Mouse (Mus musculus): ENCODE results near the gene Pakap. TPM values are rescaled to one million over a fixed set of nuclear protein-coding genes. Genes with fewer than 3 reads are reported as not detected.
A peak's percentile ranks its signal among the peaks of the same experiment; 100 is the strongest.

Pakap gene
- polyA plus RNA-seq, 1 experiment from 2014 or later: 25.3 TPM

DNA sequence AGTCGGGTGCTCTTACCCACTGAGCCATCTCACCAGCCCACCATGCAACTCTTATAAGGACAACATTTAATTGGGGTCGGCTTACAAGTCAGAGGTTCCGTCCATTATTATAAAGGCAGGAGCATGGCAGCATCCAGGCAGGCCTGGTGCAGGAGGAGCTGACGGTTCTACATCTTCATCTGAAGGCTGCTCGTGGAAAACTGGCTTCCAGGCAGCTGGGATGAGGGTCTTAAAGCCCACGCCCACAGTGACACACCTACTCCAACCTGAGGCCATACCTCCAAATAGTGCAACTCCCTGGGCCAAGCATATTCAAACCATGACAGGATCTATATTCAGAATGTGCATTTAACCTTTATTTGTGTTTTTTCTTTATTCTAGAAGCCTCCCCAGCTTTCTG lies 286.2 kb downstream of the Pakap start:
- Histone ChIP-seq H3K27me3 (ENCODE audit: insufficient read depth, poor library complexity, severe bottlenecking) (no peaks in the 10 kb centered on the region), H3K36me3 (peaks cover 92% of the 10 kb centered on the region), H3K9me3 (peaks cover 8% of the 10 kb centered on the region; the same call in 1 of the 2 replicates), H3K4me3 (no peak overlapping the region), H3K27ac (no peak overlapping the region), H3K4me1 (replicated peaks) (peaks cover 16% of the 10 kb centered on the region)
- WGBS: 88% methylated on average over 6 of the region's 6 CpGs
- DNase-seq (ENCODE audit: low spot score): no peak

- Histone ChIP-seq H3K9me3 (peaks cover 8% of the 10 kb centered on the region; the same call in 1 of the 2 replicates), H3K4me3 (no peak overlapping the region), H3K27me3 (ENCODE audit: insufficient read depth, poor library complexity, severe bottlenecking) (no peaks in the 10 kb centered on the region), H3K27ac (0 out of 2 replicates have a peak overlapping the region, but pooled peaks have one; percentile 16), H3K36me3 (peaks cover 91% of the 10 kb centered on the region), H3K4me1 (replicated peaks) (peaks cover 14% of the 10 kb centered on the region)
- no peak for DNase-seq (ENCODE audit: low spot score)
- 89% methylated on average over 18 of the region's 18 CpGs for WGBS
Observed at GRCm38 (mm10) chr4:57855281-57855941, 287.4 kb downstream of the Pakap start.

GRCm38 (mm10) chr4:57856673-57857072 lies 288.7 kb downstream of the Pakap start:
- no peak for DNase-seq (ENCODE audit: low spot score)
- H3K4me3 ChIP-seq: no peak overlapping the region
- no peaks in the 10 kb centered on the region for H3K27me3 ChIP-seq (ENCODE audit: insufficient read depth, poor library complexity, severe bottlenecking)
- H3K36me3 ChIP-seq: peaks cover 88% of the 10 kb centered on the region
- 92% methylated on average over 10 of the region's 10 CpGs for WGBS
- peaks cover 8% of the 10 kb centered on the region; the same call in 1 of the 2 replicates for H3K9me3 ChIP-seq
- no peak overlapping the region for H3K27ac ChIP-seq
- H3K4me1 ChIP-seq (replicated peaks): peaks cover 8% of the 10 kb centered on the region

GRCm38 (mm10) chr4:57860204-57860611 lies 292.2 kb downstream of the Pakap start:
- peaks cover 8% of the 10 kb centered on the region; the same call in 1 of the 2 replicates for H3K9me3 ChIP-seq
- no peak overlapping the region for H3K27ac ChIP-seq
- peaks cover 61% of the 10 kb centered on the region for H3K36me3 ChIP-seq
- DNase-seq (ENCODE audit: low spot score): no peak
- WGBS: 86% methylated on average over 6 of the region's 6 CpGs
- peaks cover 4% of the 10 kb centered on the region; the same call in 1 of the 2 replicates for H3K4me1 ChIP-seq (replicated peaks)
- H3K27me3 ChIP-seq (ENCODE audit: insufficient read depth, poor library complexity, severe bottlenecking): no peaks in the 10 kb centered on the region
- no peak overlapping the region for H3K4me3 ChIP-seq

GRCm38 (mm10) chr4:57861166-57861565 lies 293.2 kb downstream of the Pakap start:
- H3K4me3 ChIP-seq: no peak overlapping the region
- H3K9me3 ChIP-seq: peaks cover 8% of the 10 kb centered on the region; the same call in 1 of the 2 replicates
- peaks cover 61% of the 10 kb centered on the region for H3K36me3 ChIP-seq
- H3K4me1 ChIP-seq (replicated peaks): peaks cover 12% of the 10 kb centered on the region
- H3K27me3 ChIP-seq (ENCODE audit: insufficient read depth, poor library complexity, severe bottlenecking): no peaks in the 10 kb centered on the region
- 70% methylated on average over 6 of the region's 6 CpGs for WGBS
- no peak for DNase-seq (ENCODE audit: low spot score)
- H3K27ac ChIP-seq: no peak overlapping the region

- Histone ChIP-seq H3K36me3 (peaks cover 54% of the 10 kb centered on the region), H3K4me3 (no peak overlapping the region), H3K9me3 (peaks cover 3% of the 10 kb centered on the region; the same call in 1 of the 2 replicates), H3K4me1 (replicated peaks) (peaks cover 19% of the 10 kb centered on the region), H3K27ac (no peak overlapping the region), H3K27me3 (ENCODE audit: insufficient read depth, poor library complexity, severe bottlenecking) (no peaks in the 10 kb centered on the region)
- 89% methylated on average over 8 of the region's 8 CpGs for WGBS
- DNase-seq (ENCODE audit: low spot score): no peak
Observed at GRCm38 (mm10) chr4:57861856-57862255, 293.9 kb downstream of the Pakap start.

DNA sequence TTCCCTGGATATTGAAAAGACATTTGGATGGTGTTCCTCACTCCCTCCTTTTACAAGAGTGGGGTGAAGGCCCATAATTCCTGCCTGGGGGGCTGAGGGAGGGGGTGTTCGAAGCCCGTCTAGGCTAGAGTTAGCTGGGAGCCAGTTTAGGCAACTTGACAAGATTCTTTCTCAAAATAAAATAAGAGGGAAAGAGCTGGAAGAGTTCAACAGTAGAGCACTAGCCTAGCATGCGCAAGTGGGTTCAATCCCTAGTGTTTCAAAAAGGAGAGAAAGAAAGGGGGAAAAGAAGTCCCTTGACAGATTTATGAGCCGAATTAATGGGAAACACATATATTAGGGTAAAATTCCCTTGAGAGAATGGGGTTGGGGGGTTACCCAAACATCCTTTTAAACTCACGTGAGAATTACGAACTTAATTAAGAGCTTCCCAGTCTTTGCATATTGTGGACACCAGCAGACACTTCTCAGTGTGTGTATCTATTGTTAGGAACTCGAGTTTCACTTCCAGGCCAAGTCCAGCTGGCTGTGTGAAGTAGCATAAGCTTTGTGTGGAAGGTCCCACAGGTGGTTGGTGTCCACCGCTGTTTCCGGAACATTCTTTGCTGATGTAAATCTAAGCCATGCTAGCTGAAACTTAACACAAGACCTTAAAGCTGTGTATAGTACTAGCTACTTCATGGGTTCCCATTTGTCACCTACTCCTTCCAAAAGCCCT lies 294.4 kb downstream of the Pakap start:
- WGBS: 85% methylated on average over 9 of the region's 9 CpGs
- Histone ChIP-seq H3K27ac (no peak overlapping the region), H3K9me3 (no peaks in the 10 kb centered on the region)

DNA sequence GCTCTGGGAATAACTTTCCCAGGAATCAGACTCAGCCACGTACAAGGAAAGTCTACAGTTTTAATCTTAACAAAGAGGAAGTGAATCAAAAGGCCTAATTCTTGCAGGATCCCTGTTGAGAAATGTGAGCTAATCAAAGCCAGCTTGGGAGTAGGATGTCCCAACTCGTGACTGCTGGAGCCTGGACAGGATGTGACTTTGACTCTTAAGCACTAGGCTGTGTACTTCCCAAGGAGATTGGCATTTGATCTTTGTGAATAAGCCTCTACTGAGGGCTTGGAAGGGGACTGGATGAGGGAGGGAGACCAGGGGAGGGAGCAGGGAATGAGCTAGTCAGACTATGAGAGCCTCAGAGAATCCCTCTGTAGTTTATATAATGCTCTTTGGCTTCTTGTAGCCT lies 298.1 kb downstream of the Pakap start:
- no peak for DNase-seq (ENCODE audit: low spot score)
- H3K27ac ChIP-seq: no peak overlapping the region
- peaks cover 31% of the 10 kb centered on the region for H3K36me3 ChIP-seq
- H3K4me1 ChIP-seq (replicated peaks): peaks cover 27% of the 10 kb centered on the region
- 36% methylated on average over 2 of the region's 2 CpGs for WGBS
- H3K4me3 ChIP-seq: no peak overlapping the region
- no peaks in the 10 kb centered on the region for H3K27me3 ChIP-seq (ENCODE audit: insufficient read depth, poor library complexity, severe bottlenecking)
- no peaks in the 10 kb centered on the region for H3K9me3 ChIP-seq

More for the DNA sequence above, 294.4 kb downstream of the Pakap start:
- H3K36me3 ChIP-seq: peaks cover 49% of the 10 kb centered on the region
- H3K27me3 ChIP-seq (ENCODE audit: insufficient read depth, poor library complexity, severe bottlenecking): no peaks in the 10 kb centered on the region
- no peak overlapping the region for H3K4me3 ChIP-seq
- H3K4me1 ChIP-seq (replicated peaks): peaks cover 24% of the 10 kb centered on the region
- no peak for DNase-seq (ENCODE audit: low spot score)

DNA sequence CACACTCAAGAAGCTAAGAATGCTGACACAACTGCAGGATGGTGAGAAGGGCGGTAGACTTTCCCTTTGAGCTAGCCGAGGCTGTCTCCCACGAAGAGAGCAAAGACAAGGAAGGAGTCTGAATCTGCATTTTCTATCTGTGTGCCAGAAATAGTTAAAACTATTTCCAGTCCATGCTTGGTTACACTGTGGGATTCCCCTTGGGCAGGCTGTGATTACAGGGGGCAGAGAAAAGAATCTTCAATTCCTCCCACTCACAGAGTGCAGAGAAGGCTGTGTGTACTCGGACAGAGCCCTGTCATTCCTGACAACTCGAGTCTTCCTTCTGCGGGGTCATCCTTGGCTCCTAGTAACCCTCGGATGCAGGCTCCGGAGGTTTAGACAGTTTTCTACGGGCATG lies 299.0 kb downstream of the Pakap start:
- DNase-seq (ENCODE audit: low spot score): no peak
- no peak overlapping the region for H3K27ac ChIP-seq
- no peaks in the 10 kb centered on the region for H3K9me3 ChIP-seq
- no peak overlapping the region for H3K4me3 ChIP-seq
- 60% methylated on average over 9 of the region's 9 CpGs for WGBS
- peaks cover 29% of the 10 kb centered on the region for H3K36me3 ChIP-seq
- H3K4me1 ChIP-seq (replicated peaks): peaks cover 27% of the 10 kb centered on the region
- H3K27me3 ChIP-seq (ENCODE audit: insufficient read depth, poor library complexity, severe bottlenecking): no peaks in the 10 kb centered on the region

DNA sequence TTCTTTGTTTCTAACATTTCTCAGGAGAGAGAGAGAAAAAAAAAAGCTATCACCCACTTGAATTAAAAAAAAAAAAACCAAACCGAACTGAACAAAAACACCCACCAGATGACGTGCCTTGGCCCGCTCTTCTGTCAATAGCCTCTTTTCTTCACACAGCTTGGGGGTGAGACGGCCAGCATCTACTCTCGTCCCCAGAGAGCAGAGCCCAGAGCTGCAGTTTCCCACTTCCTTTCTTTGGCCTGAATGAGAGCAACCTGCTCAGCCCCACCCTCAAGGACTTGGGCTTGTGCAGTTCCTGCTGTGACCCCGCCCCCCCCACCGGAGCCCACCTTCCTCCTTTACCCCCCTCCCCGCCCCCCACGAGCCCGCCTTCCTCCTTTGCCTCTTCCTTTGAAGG lies 299.5 kb downstream of the Pakap start:
- peaks cover 31% of the 10 kb centered on the region for H3K36me3 ChIP-seq
- no peaks in the 10 kb centered on the region for H3K9me3 ChIP-seq
- no peak overlapping the region for H3K4me3 ChIP-seq
- 41% methylated on average over 10 of the region's 10 CpGs for WGBS
- no peak for DNase-seq (ENCODE audit: low spot score)
- no peak overlapping the region; the same call in 1 of the 2 replicates for H3K27ac ChIP-seq
- no peaks in the 10 kb centered on the region for H3K27me3 ChIP-seq (ENCODE audit: insufficient read depth, poor library complexity, severe bottlenecking)
- peaks cover 24% of the 10 kb centered on the region for H3K4me1 ChIP-seq (replicated peaks)

GRCm38 (mm10) chr4:57879137-57879536 lies 311.2 kb downstream of the Pakap start:
- no peaks in the 10 kb centered on the region for H3K9me3 ChIP-seq
- no peak overlapping the region for H3K4me3 ChIP-seq
- DNase-seq (ENCODE audit: low spot score): no peak
- peaks cover 15% of the 10 kb centered on the region; the same call in 1 of the 2 replicates for H3K36me3 ChIP-seq
- peaks cover 4% of the 10 kb centered on the region; the same call in 1 of the 2 replicates for H3K4me1 ChIP-seq (replicated peaks)
- H3K27me3 ChIP-seq (ENCODE audit: insufficient read depth, poor library complexity, severe bottlenecking): no peaks in the 10 kb centered on the region
- H3K27ac ChIP-seq: no peak overlapping the region
- WGBS: 92% methylated on average over 5 of the region's 5 CpGs

DNA sequence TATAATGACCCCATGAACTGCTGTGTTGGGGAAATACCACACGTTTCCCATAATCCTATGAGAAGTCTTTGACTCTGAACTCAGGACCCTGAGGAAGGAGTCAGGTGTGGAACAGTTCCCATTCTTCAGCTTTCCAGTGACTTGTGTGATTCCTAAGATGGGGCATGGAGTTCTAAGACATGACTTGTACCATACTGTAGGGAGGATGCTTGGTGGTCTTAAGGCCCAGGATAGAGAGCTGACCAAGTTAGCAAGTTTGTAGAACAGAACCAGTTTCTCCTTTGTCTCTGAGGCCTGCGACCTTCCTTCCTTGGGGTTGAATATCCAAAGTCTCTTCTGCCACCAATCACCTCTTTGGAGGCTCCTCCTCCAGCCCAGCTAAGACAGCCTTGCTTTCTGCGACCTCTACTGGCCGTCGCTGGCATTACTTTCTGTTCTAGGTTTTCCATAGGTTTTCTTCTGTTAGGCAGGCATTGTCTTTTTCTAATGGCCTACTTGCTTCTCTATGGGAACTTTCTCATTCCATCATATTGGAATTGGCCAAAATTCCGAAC lies 311.9 kb downstream of the Pakap start:
- WGBS: 17% methylated on average over 6 of the region's 6 CpGs
- H3K4me1 ChIP-seq (replicated peaks): peaks cover 6% of the 10 kb centered on the region; the same call in 1 of the 2 replicates
- peaks cover 15% of the 10 kb centered on the region; the same call in 1 of the 2 replicates for H3K36me3 ChIP-seq
- peak; percentile 81 for DNase-seq (ENCODE audit: low spot score)
- H3K9me3 ChIP-seq: no peaks in the 10 kb centered on the region
- H3K27ac ChIP-seq: no peak overlapping the region
- H3K27me3 ChIP-seq (ENCODE audit: insufficient read depth, poor library complexity, severe bottlenecking): no peaks in the 10 kb centered on the region
- no peak overlapping the region for H3K4me3 ChIP-seq
